Mouse (Mus musculus): Measurements from ENCODE around the gene Dok4. TPM values are rescaled to one million over a fixed set of nuclear protein-coding genes. Genes with fewer than 3 reads are reported as not detected.
"Not testable (repeated sequence)": the region's sequence is repeated elsewhere in the genome, so short reads cannot be mapped to it uniquely, and the experiment has no call there.

Dok4 gene
- polyA plus RNA-seq, 1 experiment from 2014 or later = 81.4 TPM

DNA sequence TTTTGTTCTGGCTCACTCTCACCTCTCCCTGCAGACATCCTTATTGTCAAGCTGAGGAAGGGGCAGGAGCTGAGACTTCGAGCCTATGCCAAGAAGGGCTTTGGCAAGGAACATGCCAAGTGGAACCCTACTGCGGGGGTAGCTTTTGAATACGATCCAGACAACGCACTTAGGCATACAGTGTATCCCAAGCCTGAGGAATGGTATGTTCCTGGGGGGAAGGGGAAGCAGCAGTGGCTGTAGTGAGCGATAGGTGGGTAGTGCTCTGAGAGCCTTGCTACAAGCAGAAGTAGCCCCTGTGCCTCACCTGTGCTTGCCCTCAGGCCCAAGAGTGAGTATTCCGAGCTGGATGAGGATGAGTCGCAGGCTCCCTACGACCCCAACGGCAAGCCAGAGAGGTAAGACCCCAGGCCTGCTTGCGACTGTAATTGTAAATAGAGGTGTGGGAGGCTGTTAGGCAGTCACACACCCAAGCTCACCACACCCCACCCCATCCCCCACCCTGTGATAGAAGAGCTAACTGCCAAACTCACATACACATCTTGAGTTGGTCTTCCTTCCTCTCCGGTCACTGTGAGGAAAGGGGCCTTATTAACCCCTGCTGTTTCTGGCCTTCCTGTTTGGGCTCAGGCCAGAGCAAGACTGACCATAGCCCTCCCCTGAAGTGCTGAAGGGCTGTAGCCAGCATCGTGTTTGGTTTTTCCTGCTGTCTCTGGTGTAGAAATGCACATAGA is 13.5 kb downstream of the Dok4 start:
- Histone ChIP-seq H3K4me1 (replicated peaks; ENCODE audit: control insufficient read depth, insufficient read depth, low read length) (peaks cover 14% of the 10 kb centered on the region), H3K9me3 (ENCODE audit: control insufficient read depth, low read length) (no peaks in the 10 kb centered on the region), H3K27me3 (replicated peaks; ENCODE audit: control insufficient read depth, insufficient read depth, low read length) (no peaks in the 10 kb centered on the region), H3K9ac (replicated peaks; ENCODE audit: low read depth, low read length) (no peak overlapping the region), H3K36me3 (ENCODE audit: control insufficient read depth, insufficient read depth) (peaks cover 21% of the 10 kb centered on the region), H3K27ac (ENCODE audit: low read length) (no peak overlapping the region), H3K4me3 (replicated peaks; ENCODE audit: low read length) (no peak overlapping the region), H3K4me2 (ENCODE audit: low read length) (no peak overlapping the region)
- WGBS = 84% methylated on average over 12 of the region's 12 CpGs
- ATAC-seq = no peak

DNA sequence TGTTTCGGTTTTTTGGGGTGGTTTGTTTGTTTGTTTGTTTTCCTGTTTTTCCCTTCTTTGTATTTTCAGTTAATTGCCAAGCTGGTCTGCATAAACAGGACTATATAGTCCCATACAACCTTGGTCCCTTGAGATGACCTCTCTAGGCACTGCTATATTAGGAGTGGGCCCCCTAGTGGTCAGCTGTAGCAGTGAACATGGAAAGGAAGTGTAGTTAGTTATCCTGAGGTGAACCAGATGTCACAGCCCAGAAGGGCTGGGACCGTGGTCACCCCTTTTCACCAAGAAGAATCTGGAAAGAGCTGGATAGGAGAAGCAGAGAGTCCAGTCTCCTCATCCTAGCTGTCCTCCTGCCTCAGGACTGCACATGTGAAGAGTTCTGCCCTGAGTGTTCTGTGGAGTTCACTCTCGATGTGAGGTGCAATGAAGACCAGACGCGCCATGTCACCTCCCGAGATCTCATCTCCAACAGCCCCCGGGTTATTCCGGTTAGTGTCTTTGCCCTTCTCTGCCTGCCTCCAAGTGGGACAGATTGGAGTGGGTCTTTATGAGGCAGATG is 14.7 kb downstream of the Dok4 start:
- no peak for ATAC-seq
- WGBS = 79% methylated on average over 8 of the region's 8 CpGs
- Histone ChIP-seq H3K27ac (ENCODE audit: low read length) (no peak overlapping the region), H3K27me3 (replicated peaks; ENCODE audit: control insufficient read depth, insufficient read depth, low read length) (no peaks in the 10 kb centered on the region), H3K9ac (replicated peaks; ENCODE audit: low read depth, low read length) (no peak overlapping the region), H3K9me3 (ENCODE audit: control insufficient read depth, low read length) (no peaks in the 10 kb centered on the region), H3K4me3 (replicated peaks; ENCODE audit: low read length) (no peak overlapping the region), H3K4me2 (ENCODE audit: low read length) (no peak overlapping the region), H3K36me3 (ENCODE audit: control insufficient read depth, insufficient read depth) (peaks cover 19% of the 10 kb centered on the region), H3K4me1 (replicated peaks; ENCODE audit: control insufficient read depth, insufficient read depth, low read length) (peaks cover 14% of the 10 kb centered on the region)

DNA sequence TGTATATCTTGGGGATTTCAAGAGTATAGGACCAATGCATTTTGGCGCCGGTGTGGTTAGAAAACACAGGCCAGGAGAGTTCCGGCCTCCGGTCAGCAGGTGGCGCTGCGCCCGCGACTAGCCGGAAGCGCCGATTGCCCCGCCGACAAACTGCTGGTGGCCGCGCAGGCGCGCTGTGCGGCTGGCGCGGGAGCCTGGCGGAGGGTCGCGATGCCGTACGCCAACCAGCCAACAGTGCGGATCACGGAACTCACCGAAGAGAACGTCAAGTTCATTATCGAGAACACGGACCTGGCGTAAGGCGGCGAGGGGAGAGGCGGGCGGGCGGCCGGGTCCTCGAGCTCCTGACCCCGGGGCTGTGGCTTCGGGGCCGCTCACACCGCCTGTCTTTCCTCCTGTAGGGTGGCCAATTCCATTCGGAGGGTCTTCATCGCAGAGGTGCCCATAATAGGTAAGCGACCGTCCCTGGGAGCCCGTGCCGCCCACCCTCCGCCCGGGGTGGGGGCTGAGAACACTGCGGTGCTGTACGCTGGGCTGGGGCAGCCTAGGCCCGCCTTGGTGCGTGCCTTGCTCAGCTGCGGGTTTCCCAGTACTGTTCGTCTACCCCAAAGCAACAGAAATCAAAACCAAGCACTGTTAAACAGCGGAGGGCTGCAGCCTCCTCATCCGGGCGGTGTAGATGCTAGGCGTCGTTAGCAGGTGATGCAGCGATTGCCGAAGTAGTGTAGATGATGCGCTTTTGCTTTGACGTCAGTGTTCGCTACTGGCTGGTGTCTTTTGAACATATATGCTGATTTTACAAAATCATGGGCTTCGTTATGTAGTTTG is 18.6 kb downstream of the Dok4 start, which contains the start of gene Polr2c:
Gene Polr2c (plus strand): TSS at position 105 of the 828 bp plus-strand sequence.
- H3K9ac ChIP-seq (replicated peaks; ENCODE audit: low read depth, low read length) = peak within 1 kb of the TSS; percentile 93
- peak within 1 kb of the TSS; percentile 72 for H3K27ac ChIP-seq (ENCODE audit: low read length)
- peaks cover 14% of the 10 kb centered on the region for H3K4me1 ChIP-seq (replicated peaks; ENCODE audit: control insufficient read depth, insufficient read depth, low read length)
- no peaks in the 10 kb centered on the region for H3K9me3 ChIP-seq (ENCODE audit: control insufficient read depth, low read length)
- peaks cover 12% of the 10 kb centered on the region for H3K36me3 ChIP-seq (ENCODE audit: control insufficient read depth, insufficient read depth)
- no peaks in the 10 kb centered on the region for H3K27me3 ChIP-seq (replicated peaks; ENCODE audit: control insufficient read depth, insufficient read depth, low read length)
- peak; percentile 86 for ATAC-seq
- peak within 1 kb of the TSS; percentile 94 for H3K4me3 ChIP-seq (replicated peaks; ENCODE audit: low read length)
- peak within 1 kb of the TSS; percentile 90 for H3K4me2 ChIP-seq (ENCODE audit: low read length)
- under 1% methylated on average over 65 of the region's 68 CpGs for WGBS

DNA sequence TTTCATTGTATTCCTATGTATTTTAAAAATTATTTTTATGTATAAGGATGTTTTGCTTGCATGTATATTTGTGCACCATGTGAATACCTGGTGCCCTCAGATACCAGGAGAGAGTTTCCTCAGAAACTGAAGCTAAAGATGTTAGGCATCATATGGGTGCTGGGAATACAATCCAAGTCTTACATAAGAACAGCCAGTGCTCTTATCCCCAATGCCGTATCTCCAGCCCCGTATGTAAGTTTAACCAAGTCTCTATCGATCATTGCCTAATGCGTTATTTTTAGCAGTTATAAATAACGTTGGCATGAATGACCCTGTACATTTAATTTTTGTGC is 19.2 kb downstream of the Dok4 start:
- Histone ChIP-seq H3K27me3 (replicated peaks; ENCODE audit: control insufficient read depth, insufficient read depth, low read length) (no peaks in the 10 kb centered on the region), H3K9me3 (ENCODE audit: control insufficient read depth, low read length) (no peaks in the 10 kb centered on the region), H3K27ac (ENCODE audit: low read length) (no peak overlapping the region), H3K4me2 (ENCODE audit: low read length) (no peak overlapping the region; the same call in 1 of the 2 replicates), H3K9ac (replicated peaks; ENCODE audit: low read depth, low read length) (no peak overlapping the region), H3K4me3 (replicated peaks; ENCODE audit: low read length) (peak overlapping the region; percentile 94), H3K4me1 (replicated peaks; ENCODE audit: control insufficient read depth, insufficient read depth, low read length) (peaks cover 14% of the 10 kb centered on the region), H3K36me3 (ENCODE audit: control insufficient read depth, insufficient read depth) (peaks cover 14% of the 10 kb centered on the region)
- 31% methylated on average over 5 of the region's 5 CpGs for WGBS
- no peak for ATAC-seq

- H3K9ac ChIP-seq (replicated peaks; ENCODE audit: low read depth, low read length) = not testable (repeated sequence)
These were observed 21.4 kb downstream of the Dok4 start for GRCm38 (mm10) chr8:94854761-94855160.

DNA sequence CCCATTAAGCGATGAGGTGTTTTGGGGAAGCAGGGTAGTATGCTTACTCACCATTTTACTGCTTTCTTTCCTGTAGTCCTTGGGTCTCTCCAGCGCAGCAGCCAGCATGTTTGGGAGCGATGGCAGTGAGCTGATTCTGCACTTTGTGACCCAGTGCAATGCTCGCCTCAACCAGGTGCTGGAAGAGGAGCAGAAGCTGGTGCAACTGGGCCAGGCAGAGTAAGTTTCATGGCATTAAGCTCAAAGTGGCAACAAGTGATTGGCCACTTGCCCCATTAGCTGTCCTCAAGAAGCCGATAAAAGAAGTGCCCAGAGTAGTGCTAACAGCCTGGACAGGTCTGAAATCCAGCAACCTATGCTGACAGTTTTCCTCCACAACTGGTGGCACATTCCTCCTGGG is 26.1 kb downstream of the Dok4 start:
- no peaks in the 10 kb centered on the region for H3K9me3 ChIP-seq (ENCODE audit: control insufficient read depth, low read length)
- WGBS = 93% methylated on average over 5 of the region's 5 CpGs
- no peak overlapping the region for H3K4me3 ChIP-seq (replicated peaks; ENCODE audit: low read length)
- no peaks in the 10 kb centered on the region for H3K4me1 ChIP-seq (replicated peaks; ENCODE audit: control insufficient read depth, insufficient read depth, low read length)
- no peak for ATAC-seq
- no peak overlapping the region for H3K9ac ChIP-seq (replicated peaks; ENCODE audit: low read depth, low read length)
- H3K27ac ChIP-seq (ENCODE audit: low read length) = no peak overlapping the region
- peaks cover 22% of the 10 kb centered on the region for H3K36me3 ChIP-seq (ENCODE audit: control insufficient read depth, insufficient read depth)
- no peaks in the 10 kb centered on the region for H3K27me3 ChIP-seq (replicated peaks; ENCODE audit: control insufficient read depth, insufficient read depth, low read length)
- no peak overlapping the region for H3K4me2 ChIP-seq (ENCODE audit: low read length)

More at GRCm38 (mm10) chr8:94854761-94855160, 21.4 kb downstream of the Dok4 start:
- Histone ChIP-seq H3K4me1 (replicated peaks; ENCODE audit: control insufficient read depth, insufficient read depth, low read length) (peaks cover 14% of the 10 kb centered on the region), H3K36me3 (ENCODE audit: control insufficient read depth, insufficient read depth) (peaks cover 23% of the 10 kb centered on the region)
- not testable (repeated sequence) for H3K4me2 ChIP-seq (ENCODE audit: low read length); H3K27me3 ChIP-seq (replicated peaks; ENCODE audit: control insufficient read depth, insufficient read depth, low read length); H3K4me3 ChIP-seq (replicated peaks; ENCODE audit: low read length); H3K9me3 ChIP-seq (ENCODE audit: control insufficient read depth, low read length); ATAC-seq; H3K27ac ChIP-seq (ENCODE audit: low read length)
- WGBS = 87% methylated on average over 11 of the region's 11 CpGs

GRCm38 (mm10) chr8:94841183-94841582 is 34.9 kb downstream of the Dok4 start:
- Histone ChIP-seq H3K4me2 (ENCODE audit: low read length) (no peak overlapping the region), H3K9ac (replicated peaks; ENCODE audit: low read depth, low read length) (no peak overlapping the region), H3K9me3 (ENCODE audit: control insufficient read depth, low read length) (no peaks in the 10 kb centered on the region), H3K36me3 (ENCODE audit: control insufficient read depth, insufficient read depth) (no peaks in the 10 kb centered on the region), H3K27me3 (replicated peaks; ENCODE audit: control insufficient read depth, insufficient read depth, low read length) (no peaks in the 10 kb centered on the region), H3K27ac (ENCODE audit: low read length) (no peak overlapping the region), H3K4me3 (replicated peaks; ENCODE audit: low read length) (no peak overlapping the region), H3K4me1 (replicated peaks; ENCODE audit: control insufficient read depth, insufficient read depth, low read length) (peaks cover 16% of the 10 kb centered on the region)
- 60% methylated on average over 2 of the region's 2 CpGs for WGBS
- ATAC-seq = no peak

DNA sequence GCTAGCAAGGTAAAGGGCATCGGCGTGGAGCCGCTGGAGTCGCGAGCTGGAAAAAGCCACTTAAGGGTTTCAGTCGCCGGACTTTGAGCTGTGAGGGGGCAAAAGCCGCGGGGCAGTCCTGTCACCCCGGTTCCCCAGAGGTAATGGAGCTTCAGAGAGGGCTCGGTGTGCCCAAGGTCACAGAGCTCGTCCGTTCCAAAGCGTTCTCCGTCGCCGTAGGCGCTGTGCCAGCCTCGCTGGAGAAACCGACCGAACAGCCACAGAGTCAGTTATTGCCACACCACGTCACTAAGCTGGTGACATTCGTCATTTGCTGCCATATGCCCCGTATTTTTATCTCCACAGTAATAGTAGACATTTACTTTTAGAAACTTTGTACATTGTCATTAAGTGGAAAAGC is 37.5 kb downstream of the Dok4 start:
- no peaks in the 10 kb centered on the region for H3K36me3 ChIP-seq (ENCODE audit: control insufficient read depth, insufficient read depth)
- peak overlapping the region; percentile 59 for H3K4me2 ChIP-seq (ENCODE audit: low read length)
- H3K27me3 ChIP-seq (replicated peaks; ENCODE audit: control insufficient read depth, insufficient read depth, low read length) = no peaks in the 10 kb centered on the region
- H3K9me3 ChIP-seq (ENCODE audit: control insufficient read depth, low read length) = no peaks in the 10 kb centered on the region
- peak overlapping the region; percentile 87 for H3K4me3 ChIP-seq (replicated peaks; ENCODE audit: low read length)
- H3K4me1 ChIP-seq (replicated peaks; ENCODE audit: control insufficient read depth, insufficient read depth, low read length) = peaks cover 16% of the 10 kb centered on the region
- ATAC-seq = peak; percentile 49
- peak overlapping the region; percentile 97 for H3K9ac ChIP-seq (replicated peaks; ENCODE audit: low read depth, low read length)
- H3K27ac ChIP-seq (ENCODE audit: low read length) = peak overlapping the region; percentile 93
- under 1% methylated on average over 24 of the region's 24 CpGs for WGBS

Data from forebrain, embryonic 16.5 days (tissue).